Mouse (Mus musculus) midbrain, embryonic 14.5 days (tissue): ENCODE results near the gene Ttc7. TPM values are rescaled to one million over a fixed set of nuclear protein-coding genes. Genes with fewer than 3 reads are reported as not detected.

Source experiments
- ATAC-seq: fragments of 200-750 bp; cut with Nextera tagmentation; 2 replicates; pipeline ENCODE4 v1.8.0; 2017; ENCODE audit warnings: moderate number of reproducible peaks, moderate library complexity; ENCODE audit not compliant: low FRiP score, low TSS enrichment
- DNase-seq: peaks from one replicate; pipeline ENCODE4 v3.0.0-alpha.2; 2015
- H3K27ac ChIP-seq: fragments of 300-500 bp; sonication (generic); replicated peaks from 2 replicates; pipeline ENCODE4 v1.5.1; 2014; ENCODE audit warnings: mild to moderate bottlenecking, low read depth, low read length, moderate library complexity
- H3K27me3 ChIP-seq: fragments of 300-500 bp; sonication (generic); 2 replicates; pipeline ENCODE4 v1.6.1; 2014; ENCODE audit warnings: low read length, control low read depth, mixed read lengths; ENCODE audit not compliant: control insufficient read depth, insufficient read depth
- H3K36me3 ChIP-seq: fragments of 300-500 bp; sonication (generic); 2 replicates; pipeline ENCODE4 v1.6.1; 2014; ENCODE audit warnings: low read length, control low read depth; ENCODE audit not compliant: control insufficient read depth, insufficient read depth
- H3K4me1 ChIP-seq: fragments of 300-500 bp; sonication (generic); 2 replicates; pipeline ENCODE4 v1.6.1; 2014; ENCODE audit warnings: mild to moderate bottlenecking, antibody characterized with exemption, low read length, control low read depth; ENCODE audit not compliant: control insufficient read depth, insufficient read depth
- H3K4me2 ChIP-seq: fragments of 300-500 bp; sonication (generic); 2 replicates; pipeline ENCODE4 v1.6.1; 2014; ENCODE audit warnings: mild to moderate bottlenecking, low read length, moderate library complexity
- H3K4me3 ChIP-seq: fragments of 300-500 bp; sonication (generic); replicated peaks from 2 replicates; pipeline ENCODE4 v1.5.1; 2014; ENCODE audit warnings: low read depth, low read length
- H3K9ac ChIP-seq: fragments of 300-500 bp; sonication (generic); replicated peaks from 2 replicates; pipeline ENCODE4 v1.6.1; 2014; ENCODE audit warnings: mild to moderate bottlenecking, low read length, moderate library complexity
- H3K9me3 ChIP-seq: fragments of 300-500 bp; sonication (generic); 2 replicates; pipeline ENCODE4 v1.6.1; 2016; ENCODE audit warnings: low read length, control low read depth, mixed read lengths; ENCODE audit not compliant: control insufficient read depth
- whole genome bisulfite sequencing: fragments of 180-500 bp; shearing (Covaris S2); extraction: QIAGEN DNeasy Blood & Tissue Kit; methylation state at CpG from one replicate; pipeline ENCODE4 v1.1.7; 2014; 5-methylcytosine and 5-hydroxymethylcytosine counted together
- polyA plus RNA-seq: library from polyadenylated mRNA; unstranded; fragments of >200 nt; fragmentation: Nextera tagmentation; extraction: Ambion mirVana; gene quantifications from 2 replicates; pipeline ENCODE4 v1.2.1, GENCODE M21; 2014

Ttc7 gene
- polyA plus RNA-seq, 1 experiment from 2014 or later = 3.6 TPM

DNA sequence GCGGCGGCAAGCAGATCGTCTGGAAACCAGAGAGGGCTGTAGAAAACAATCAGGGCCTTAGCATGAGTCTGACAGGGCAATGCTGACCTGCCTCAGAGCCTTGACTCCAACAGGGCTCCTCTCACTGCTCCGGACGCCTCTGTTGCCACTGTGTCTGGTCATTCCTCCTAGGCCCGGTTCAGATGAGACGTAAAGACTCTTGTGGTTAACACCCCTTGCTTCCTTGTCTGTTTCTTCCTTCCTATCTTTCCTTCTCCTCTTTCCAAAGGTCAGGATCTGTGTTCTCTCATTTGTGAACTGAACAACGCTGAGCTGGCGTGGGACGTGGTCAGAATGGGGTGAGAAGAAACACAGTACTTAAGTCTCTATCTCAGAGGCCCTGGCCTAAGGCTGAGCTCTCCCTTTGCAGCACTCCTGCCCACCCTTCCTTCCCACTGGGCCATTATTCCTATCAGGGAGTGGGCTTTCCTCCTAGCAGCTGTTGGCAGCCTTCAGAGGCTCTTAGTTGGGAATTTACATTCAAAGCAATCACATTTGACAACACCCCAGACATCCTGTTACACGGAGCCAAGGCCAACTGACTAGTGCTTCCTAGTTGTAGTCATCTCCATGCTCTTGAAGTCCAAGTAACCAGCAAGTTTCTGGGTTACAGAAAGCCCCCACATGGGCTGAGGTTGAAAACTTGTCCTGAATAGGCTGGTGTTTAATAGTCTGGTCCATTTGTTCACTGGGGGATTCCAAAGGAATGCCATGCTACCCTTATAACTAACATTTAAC lies 18.4 kb upstream of the Ttc7 start:
- WGBS = 95% methylated on average over 11 of the region's 11 CpGs
- H3K9ac ChIP-seq = peak overlapping the region; percentile 94; the same call in 1 of the 2 replicates
- H3K4me1 ChIP-seq = peaks cover 10% of the 10 kb centered on the region
- peaks cover 5% of the 10 kb centered on the region; the same call in 1 of the 2 replicates for H3K9me3 ChIP-seq
- H3K36me3 ChIP-seq = peaks cover 6% of the 10 kb centered on the region; the same call in 1 of the 2 replicates
- no peak for ATAC-seq
- peak overlapping the region; percentile 70 for H3K4me2 ChIP-seq
- H3K27ac ChIP-seq = no peak overlapping the region
- H3K4me3 ChIP-seq = peak overlapping the region; percentile 87
- no peak for DNase-seq
- no peaks in the 10 kb centered on the region for H3K27me3 ChIP-seq

- DNase-seq (no peak), ATAC-seq (peak; percentile 78)
- 7% methylated on average over 28 of the region's 28 CpGs for WGBS
- Histone ChIP-seq H3K27me3 (no peaks in the 10 kb centered on the region), H3K9me3 (peaks cover 5% of the 10 kb centered on the region; the same call in 1 of the 2 replicates), H3K36me3 (peaks cover 6% of the 10 kb centered on the region; the same call in 1 of the 2 replicates), H3K4me2 (peak overlapping the region; percentile 70), H3K4me3 (peak overlapping the region; percentile 87), H3K27ac (peak overlapping the region; percentile 76), H3K4me1 (peaks cover 10% of the 10 kb centered on the region), H3K9ac (peak overlapping the region; percentile 94)
These were observed 17.5 kb upstream of the Ttc7 start for GRCm38 (mm10) chr17:87264927-87265791.

DNA sequence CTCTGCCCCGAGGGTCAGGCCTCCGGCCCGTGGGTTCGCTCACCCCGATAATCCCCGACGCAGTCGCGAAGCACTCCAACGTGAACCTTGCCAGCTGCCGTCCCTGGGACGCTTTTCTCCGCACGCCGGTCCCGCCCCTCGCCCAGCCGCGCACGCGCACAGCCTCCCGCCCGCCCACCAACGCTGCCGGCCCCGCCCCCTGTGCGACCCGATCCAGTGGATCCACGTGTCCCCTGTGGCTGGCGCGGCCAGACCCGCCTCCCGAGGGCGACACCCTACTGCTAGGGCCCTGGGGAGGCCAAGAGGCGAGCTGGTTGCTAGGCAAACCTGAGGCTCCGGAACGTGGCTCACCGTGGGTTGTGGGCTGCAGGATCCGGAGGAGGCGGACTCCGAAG lies 16.9 kb upstream of the Ttc7 start, which contains the start of gene Mcfd2:
Gene Mcfd2 (minus strand): TSS at position 144 of the 395 bp plus-strand sequence.
- Histone ChIP-seq H3K9me3 (peaks cover 5% of the 10 kb centered on the region; the same call in 1 of the 2 replicates), H3K4me1 (peaks cover 10% of the 10 kb centered on the region), H3K4me3 (peak within 1 kb of the TSS; percentile 87), H3K36me3 (peaks cover 6% of the 10 kb centered on the region; the same call in 1 of the 2 replicates), H3K27ac (peak within 1 kb of the TSS; percentile 76), H3K9ac (peak within 1 kb of the TSS; percentile 94), H3K4me2 (peak within 1 kb of the TSS; percentile 70), H3K27me3 (no peaks in the 10 kb centered on the region)
- ATAC-seq (peak; percentile 91), DNase-seq (peak; percentile 96)
- under 1% methylated on average over 41 of the region's 41 CpGs for WGBS

GRCm38 (mm10) chr17:87269454-87269853 lies 13.2 kb upstream of the Ttc7 start:
- WGBS = 83% methylated on average over 6 of the region's 6 CpGs
- ATAC-seq = no peak
- H3K4me2 ChIP-seq = no peak overlapping the region
- peaks cover 6% of the 10 kb centered on the region for H3K4me1 ChIP-seq
- H3K27me3 ChIP-seq = no peaks in the 10 kb centered on the region
- H3K4me3 ChIP-seq = no peak overlapping the region
- H3K9ac ChIP-seq = no peak overlapping the region
- no peaks in the 10 kb centered on the region for H3K36me3 ChIP-seq
- no peaks in the 10 kb centered on the region for H3K9me3 ChIP-seq
- no peak overlapping the region for H3K27ac ChIP-seq
- DNase-seq = no peak

DNA sequence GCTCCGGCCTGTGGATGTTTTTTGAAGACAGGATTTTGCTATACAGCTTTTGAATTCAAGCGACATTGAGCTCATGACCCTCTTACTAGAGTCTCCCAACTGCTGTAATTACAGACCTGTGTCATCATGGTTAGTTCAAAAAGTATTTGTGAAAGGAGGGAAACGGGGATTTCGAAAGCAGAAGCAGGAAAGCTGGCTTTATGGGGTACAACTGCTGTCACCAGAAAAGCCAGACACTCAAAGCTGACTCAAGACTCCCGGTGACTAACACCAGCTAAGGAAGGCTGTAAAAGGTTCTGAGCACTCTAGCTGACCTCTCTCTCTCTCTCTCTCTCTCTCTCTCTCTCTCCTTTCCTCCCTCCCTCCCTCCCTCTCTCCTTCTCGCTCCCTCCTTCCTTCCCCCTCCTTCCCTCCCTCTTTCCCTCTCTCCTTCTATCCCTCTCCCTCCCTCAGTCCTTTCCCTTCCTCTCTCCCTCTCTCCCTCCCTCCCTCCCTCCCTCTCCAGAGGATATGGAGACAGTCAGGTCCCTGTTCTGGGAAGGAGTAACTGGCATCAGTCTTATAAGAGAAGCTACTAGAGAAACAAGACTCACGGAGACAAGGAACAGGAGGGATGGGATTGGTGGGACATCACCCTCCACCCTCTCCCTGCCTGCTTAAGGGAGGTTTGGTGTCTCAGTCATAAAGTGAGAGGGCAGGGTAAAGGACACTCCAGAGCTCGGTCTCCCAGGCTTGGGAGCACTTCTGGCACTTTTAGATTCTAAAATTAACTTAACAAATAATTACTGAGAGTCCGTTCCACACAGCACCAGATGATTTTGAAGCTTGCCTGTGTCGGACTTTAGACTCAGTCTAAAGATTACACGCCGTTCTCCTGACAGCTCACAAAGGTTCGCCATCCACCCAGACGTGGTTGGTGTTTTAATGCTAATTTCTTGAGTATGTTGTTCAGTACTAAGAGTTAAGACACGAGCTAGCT lies 7.0 kb upstream of the Ttc7 start:
- Histone ChIP-seq H3K36me3 (no peaks in the 10 kb centered on the region), H3K27ac (no peak overlapping the region), H3K9ac (no peak overlapping the region), H3K4me2 (no peak overlapping the region), H3K4me1 (no peaks in the 10 kb centered on the region), H3K4me3 (no peak overlapping the region), H3K27me3 (no peaks in the 10 kb centered on the region), H3K9me3 (no peaks in the 10 kb centered on the region)
- DNase-seq = no peak
- no peak for ATAC-seq
- 61% methylated on average over 15 of the region's 15 CpGs for WGBS

GRCm38 (mm10) chr17:87282007-87282705 lies 530 bp upstream of the Ttc7 start:
- H3K4me3 ChIP-seq = peak overlapping the region; percentile 66
- no peaks in the 10 kb centered on the region for H3K9me3 ChIP-seq
- H3K4me2 ChIP-seq = peak overlapping the region; percentile 95
- peaks cover 20% of the 10 kb centered on the region for H3K27me3 ChIP-seq
- H3K9ac ChIP-seq = peak overlapping the region; percentile 76
- peak overlapping the region; percentile 82 for H3K27ac ChIP-seq
- no peaks in the 10 kb centered on the region for H3K36me3 ChIP-seq
- DNase-seq = peak; percentile 80
- ATAC-seq = peak; percentile 87
- under 1% methylated on average over 44 of the region's 44 CpGs for WGBS
- peaks cover 9% of the 10 kb centered on the region; the same call in 1 of the 2 replicates for H3K4me1 ChIP-seq

DNA sequence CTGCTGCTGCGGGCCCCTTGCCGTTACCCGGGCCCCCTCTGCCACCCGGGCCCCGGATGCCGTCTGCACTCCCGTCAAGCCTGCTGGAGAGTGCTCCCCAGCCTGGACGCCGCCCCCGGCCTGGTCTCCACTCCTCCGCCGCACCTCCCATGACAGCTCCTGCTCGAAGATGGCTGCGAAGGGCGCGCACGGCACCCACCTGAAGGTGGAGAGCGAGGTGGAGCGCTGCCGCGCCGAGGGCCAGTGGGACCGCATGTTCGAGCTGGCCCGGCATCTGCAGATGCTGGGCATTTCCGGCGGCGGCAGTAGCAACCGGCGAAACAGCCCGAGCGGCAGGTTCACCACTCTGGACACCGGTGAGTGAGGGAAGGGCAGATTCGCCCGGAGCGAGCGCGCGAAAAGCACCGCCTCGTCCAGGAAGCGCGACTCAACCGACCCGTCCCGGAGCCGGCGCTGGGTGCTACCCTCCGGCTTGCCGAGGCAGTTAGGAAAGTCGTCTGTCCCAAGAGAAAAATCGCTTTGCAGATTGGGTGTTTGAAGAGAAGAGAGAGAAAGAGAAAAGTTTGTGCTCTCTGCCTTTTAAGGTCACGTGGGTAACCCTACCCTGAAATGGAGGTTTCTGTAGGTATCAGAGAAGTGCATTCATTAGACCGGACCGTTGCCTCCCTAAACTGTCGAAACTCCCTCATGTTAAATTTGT lies 519 bp downstream of the Ttc7 start:
- Histone ChIP-seq H3K36me3 (no peaks in the 10 kb centered on the region), H3K4me3 (peak overlapping the region; percentile 66), H3K4me1 (peaks cover 9% of the 10 kb centered on the region; the same call in 1 of the 2 replicates), H3K9me3 (no peaks in the 10 kb centered on the region), H3K27me3 (peaks cover 23% of the 10 kb centered on the region), H3K27ac (peak overlapping the region; percentile 82), H3K4me2 (peak overlapping the region; percentile 95), H3K9ac (peak overlapping the region; percentile 76)
- ATAC-seq (peak; percentile 62; the same call in 1 of the 2 replicates), DNase-seq (peak; percentile 69)
- WGBS = under 1% methylated on average over 56 of the region's 56 CpGs
